Mouse (Mus musculus) heart, embryonic 10.5 days (tissue): ENCODE data around the gene Ppm1h. TPM values are rescaled to one million over a fixed set of nuclear protein-coding genes. Genes with fewer than 3 reads are reported as not detected.

Experiments
- DNase-seq: peaks from one replicate; pipeline ENCODE4 v3.0.0-alpha.2; 2017; ENCODE audit warnings: low spot score
- H3K27ac ChIP-seq: fragments of 300-500 bp; sonication (generic); 2 replicates; pipeline ENCODE4 v1.5.1; 2016; ENCODE audit warnings: mild to moderate bottlenecking
- H3K27me3 ChIP-seq: fragments of 300-500 bp; sonication (generic); 2 replicates; pipeline ENCODE4 v1.6.1; 2016; ENCODE audit warnings: mild to moderate bottlenecking; ENCODE audit not compliant: poor library complexity, insufficient read depth, severe bottlenecking
- H3K36me3 ChIP-seq: fragments of 300-500 bp; sonication (generic); 2 replicates; pipeline ENCODE4 v1.6.1; 2016; ENCODE audit warnings: mild to moderate bottlenecking, moderate library complexity
- H3K4me1 ChIP-seq: fragments of 300-500 bp; sonication (generic); 2 replicates; pipeline ENCODE4 v1.6.1; 2016; ENCODE audit warnings: mild to moderate bottlenecking
- H3K4me3 ChIP-seq: fragments of 300-500 bp; sonication (generic); 2 replicates; pipeline ENCODE4 v1.5.1; 2016; ENCODE audit warnings: mild to moderate bottlenecking, moderate library complexity
- H3K9me3 ChIP-seq: fragments of 300-500 bp; sonication (generic); 2 replicates; pipeline ENCODE4 v1.6.1; 2016; ENCODE audit warnings: mild to moderate bottlenecking, moderate library complexity
- WGBS: fragments of 180-500 bp; shearing (Covaris S2); methylation state at CpG from one replicate; pipeline ENCODE4 v1.1.7; 2016; 5-methylcytosine and 5-hydroxymethylcytosine counted together
- polyA plus RNA-seq: library from polyadenylated mRNA; unstranded; fragments of >200 nt; fragmentation: Nextera tagmentation; extraction: Ambion mirVana; gene quantifications from 2 replicates; pipeline ENCODE4 v1.2.1, GENCODE M21; 2016

Gene Ppm1h
- polyA plus RNA-seq, 1 experiment from 2014 or later: 2.3 TPM

DNA sequence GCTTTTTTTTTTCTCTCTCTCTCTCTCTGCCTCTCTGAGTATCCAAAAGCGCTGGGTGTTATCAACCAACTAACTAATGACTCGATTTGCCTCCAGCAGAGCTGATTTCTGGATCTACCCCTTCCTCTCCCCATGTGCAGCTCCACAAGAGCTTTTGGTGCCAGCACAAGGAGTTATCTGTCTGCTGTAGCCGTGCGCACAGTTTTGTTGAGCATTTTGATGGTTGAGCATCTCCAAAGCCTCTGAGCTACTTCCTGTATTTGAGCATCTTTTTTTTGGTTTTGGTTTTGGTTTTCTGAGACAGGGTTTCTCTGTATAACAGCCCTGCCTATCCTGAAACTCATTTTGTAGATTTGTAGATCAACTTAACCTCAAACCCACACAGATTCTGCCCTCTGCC, 60.5 kb downstream of the Ppm1h start:
- H3K27me3 ChIP-seq: no peaks in the 10 kb centered on the region
- WGBS: 73% methylated on average over 4 of the region's 4 CpGs
- no peaks in the 10 kb centered on the region for H3K36me3 ChIP-seq
- DNase-seq: peak; percentile 20
- no peaks in the 10 kb centered on the region for H3K9me3 ChIP-seq
- H3K4me1 ChIP-seq: peaks cover 3% of the 10 kb centered on the region; the same call in 1 of the 2 replicates
- H3K27ac ChIP-seq: no peak overlapping the region
- no peak overlapping the region for H3K4me3 ChIP-seq

GRCm38 (mm10) chr10:122740117-122740516, 61.6 kb downstream of the Ppm1h start:
- no peak for DNase-seq
- no peak overlapping the region for H3K27ac ChIP-seq
- H3K4me3 ChIP-seq: no peak overlapping the region
- 79% methylated on average over 4 of the region's 4 CpGs for WGBS
- H3K9me3 ChIP-seq: no peaks in the 10 kb centered on the region
- no peaks in the 10 kb centered on the region for H3K27me3 ChIP-seq
- no peaks in the 10 kb centered on the region for H3K36me3 ChIP-seq
- H3K4me1 ChIP-seq: peaks cover 3% of the 10 kb centered on the region; the same call in 1 of the 2 replicates

GRCm38 (mm10) chr10:122741191-122741590, 62.6 kb downstream of the Ppm1h start:
- peak; percentile 48 for DNase-seq
- no peak overlapping the region for H3K4me3 ChIP-seq
- no peaks in the 10 kb centered on the region for H3K9me3 ChIP-seq
- no peaks in the 10 kb centered on the region for H3K27me3 ChIP-seq
- no peak overlapping the region for H3K27ac ChIP-seq
- peaks cover 3% of the 10 kb centered on the region; the same call in 1 of the 2 replicates for H3K4me1 ChIP-seq
- no peaks in the 10 kb centered on the region for H3K36me3 ChIP-seq
- 80% methylated on average over 7 of the region's 7 CpGs for WGBS

DNA sequence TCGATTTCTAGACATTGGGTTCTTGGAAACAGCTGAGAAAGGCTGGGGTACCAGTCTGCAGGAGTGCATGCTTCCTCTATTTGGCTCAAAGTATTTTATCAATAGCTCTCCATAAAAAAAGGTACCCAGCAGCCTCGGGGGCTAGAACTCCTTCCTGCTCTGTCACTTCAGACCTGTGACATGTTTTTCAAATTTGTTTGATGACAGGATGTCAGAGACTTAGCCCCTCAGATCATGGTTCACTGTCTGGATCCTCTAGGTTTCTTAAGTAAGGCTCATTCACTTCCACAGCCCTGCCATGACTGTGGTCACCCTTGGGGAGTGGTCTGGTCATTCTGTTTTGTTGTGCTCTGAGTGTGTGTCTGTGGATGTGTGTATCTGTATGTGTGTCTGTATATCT, 63.6 kb downstream of the Ppm1h start:
- peak; percentile 52 for DNase-seq

DNA sequence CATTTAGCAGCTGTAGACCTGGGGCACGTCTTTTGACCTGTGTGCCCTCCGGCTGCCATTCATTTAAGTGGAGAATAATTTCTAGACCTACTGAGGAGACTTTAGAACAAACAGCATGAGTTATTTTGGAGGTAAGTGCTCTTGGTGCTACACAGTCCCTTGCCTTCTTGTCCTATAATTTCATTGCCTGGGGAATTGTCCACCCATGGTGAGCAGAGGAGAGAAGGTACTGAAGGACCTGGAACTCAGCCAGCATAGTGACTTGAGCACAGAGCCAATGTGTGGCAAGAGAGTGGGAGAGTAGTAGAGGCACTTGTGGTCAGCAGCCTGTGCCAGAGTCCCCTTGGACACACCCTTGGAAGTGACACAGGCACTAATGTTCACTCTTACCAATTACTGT, 64.8 kb downstream of the Ppm1h start:
- Histone ChIP-seq H3K27ac (no peak overlapping the region), H3K36me3 (no peaks in the 10 kb centered on the region), H3K9me3 (no peaks in the 10 kb centered on the region), H3K4me3 (no peak overlapping the region), H3K27me3 (no peaks in the 10 kb centered on the region), H3K4me1 (peaks cover 3% of the 10 kb centered on the region; the same call in 1 of the 2 replicates)
- 88% methylated on average over 2 of the region's 2 CpGs for WGBS
- peak; percentile 58 for DNase-seq

More for the DNA sequence above, 63.6 kb downstream of the Ppm1h start:
- Histone ChIP-seq H3K9me3 (no peaks in the 10 kb centered on the region), H3K27me3 (no peaks in the 10 kb centered on the region), H3K4me1 (peaks cover 3% of the 10 kb centered on the region; the same call in 1 of the 2 replicates), H3K27ac (no peak overlapping the region), H3K36me3 (no peaks in the 10 kb centered on the region), H3K4me3 (no peak overlapping the region)
- 77% methylated on average over 2 of the region's 2 CpGs for WGBS

DNA sequence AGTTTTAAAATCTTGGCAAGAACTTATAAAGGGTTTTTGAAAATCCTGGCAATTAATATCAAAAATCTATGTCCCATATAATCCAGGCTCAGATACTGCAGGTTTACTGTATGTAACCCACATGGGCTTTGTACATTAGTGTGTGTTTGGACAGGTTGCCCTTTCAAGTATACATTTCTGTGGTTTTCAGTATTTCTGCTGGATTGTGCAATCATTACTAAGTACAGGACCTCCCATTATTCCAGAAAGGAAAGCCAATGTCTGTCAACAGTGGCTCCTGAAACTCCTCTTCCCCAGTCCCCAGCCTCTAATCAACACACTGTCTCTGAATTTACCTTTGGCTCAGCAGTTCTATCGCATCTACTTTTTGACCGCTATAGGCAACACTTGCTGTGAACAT, 66.4 kb downstream of the Ppm1h start:
- no peaks in the 10 kb centered on the region; the same call in 1 of the 2 replicates for H3K4me1 ChIP-seq
- no peaks in the 10 kb centered on the region for H3K36me3 ChIP-seq
- H3K9me3 ChIP-seq: no peaks in the 10 kb centered on the region
- no peak overlapping the region for H3K4me3 ChIP-seq
- H3K27me3 ChIP-seq: no peaks in the 10 kb centered on the region
- no peak overlapping the region for H3K27ac ChIP-seq
- 96% methylated on average over 2 of the region's 2 CpGs for WGBS
- DNase-seq: peak; percentile 38

GRCm38 (mm10) chr10:122746211-122746610, 67.6 kb downstream of the Ppm1h start:
- no peak overlapping the region for H3K4me3 ChIP-seq
- H3K9me3 ChIP-seq: no peaks in the 10 kb centered on the region
- no peaks in the 10 kb centered on the region; the same call in 1 of the 2 replicates for H3K4me1 ChIP-seq
- no peak overlapping the region for H3K27ac ChIP-seq
- DNase-seq: peak; percentile 67
- no peaks in the 10 kb centered on the region for H3K27me3 ChIP-seq
- WGBS: 75% methylated on average over 7 of the region's 7 CpGs
- no peaks in the 10 kb centered on the region for H3K36me3 ChIP-seq

GRCm38 (mm10) chr10:122747151-122747925, 68.8 kb downstream of the Ppm1h start:
- DNase-seq: peak; percentile 68
- H3K4me3 ChIP-seq: no peak overlapping the region
- no peaks in the 10 kb centered on the region for H3K9me3 ChIP-seq
- H3K27me3 ChIP-seq: no peaks in the 10 kb centered on the region
- H3K36me3 ChIP-seq: no peaks in the 10 kb centered on the region
- no peak overlapping the region for H3K27ac ChIP-seq
- 86% methylated on average over 11 of the region's 11 CpGs for WGBS
- peaks cover 1% of the 10 kb centered on the region for H3K4me1 ChIP-seq

- Histone ChIP-seq H3K9me3 (no peaks in the 10 kb centered on the region), H3K4me3 (no peak overlapping the region), H3K4me1 (peaks cover 12% of the 10 kb centered on the region), H3K36me3 (no peaks in the 10 kb centered on the region), H3K27me3 (no peaks in the 10 kb centered on the region), H3K27ac (no peak overlapping the region)
- peak; percentile 69 for DNase-seq
- WGBS: 86% methylated on average over 4 of the region's 4 CpGs
Observed at GRCm38 (mm10) chr10:122748361-122748951, 69.9 kb downstream of the Ppm1h start.

- Histone ChIP-seq H3K27ac (no peak overlapping the region), H3K36me3 (no peaks in the 10 kb centered on the region), H3K4me1 (peaks cover 17% of the 10 kb centered on the region), H3K4me3 (no peak overlapping the region), H3K9me3 (no peaks in the 10 kb centered on the region), H3K27me3 (no peaks in the 10 kb centered on the region)
- DNase-seq: peak; percentile 63
- WGBS: 89% methylated on average over 12 of the region's 12 CpGs
Observed at GRCm38 (mm10) chr10:122749071-122749470, 70.5 kb downstream of the Ppm1h start.

DNA sequence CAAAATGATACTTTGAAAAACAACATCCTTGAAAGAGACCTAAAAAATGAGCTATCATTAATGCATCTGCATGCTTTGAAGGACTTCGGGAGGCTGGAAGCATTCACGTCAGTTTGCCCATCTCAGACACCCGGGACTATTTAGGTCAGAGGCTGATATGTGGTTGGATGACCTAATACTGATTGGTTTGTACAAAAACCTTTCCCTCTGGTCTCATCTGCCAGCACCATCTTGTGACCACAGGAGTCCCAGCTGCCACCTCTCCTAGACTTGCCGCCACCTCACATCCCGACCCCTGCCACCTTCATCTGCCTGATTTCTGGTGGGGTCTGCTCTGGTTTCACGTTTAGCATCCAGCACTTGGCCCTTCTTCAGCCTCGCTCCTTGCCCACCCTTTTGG, 71.3 kb downstream of the Ppm1h start:
- H3K4me3 ChIP-seq: no peak overlapping the region
- peak; percentile 48 for DNase-seq
- H3K27ac ChIP-seq: no peak overlapping the region
- H3K27me3 ChIP-seq: no peaks in the 10 kb centered on the region
- H3K36me3 ChIP-seq: no peaks in the 10 kb centered on the region
- no peaks in the 10 kb centered on the region for H3K9me3 ChIP-seq
- 80% methylated on average over 7 of the region's 7 CpGs for WGBS
- peaks cover 17% of the 10 kb centered on the region for H3K4me1 ChIP-seq

- H3K9me3 ChIP-seq: no peaks in the 10 kb centered on the region
- WGBS: 50% methylated on average over 17 of the region's 17 CpGs
- no peaks in the 10 kb centered on the region for H3K36me3 ChIP-seq
- no peaks in the 10 kb centered on the region for H3K27me3 ChIP-seq
- no peak for DNase-seq
- no peak overlapping the region for H3K4me3 ChIP-seq
- H3K4me1 ChIP-seq: peaks cover 17% of the 10 kb centered on the region
- H3K27ac ChIP-seq: peak overlapping the region; percentile 53; the same call in 1 of the 2 replicates
Observed at GRCm38 (mm10) chr10:122752950-122753923, 74.7 kb downstream of the Ppm1h start.
